Mouse (Mus musculus) G1E (cell line): ENCODE data around the gene Kcnj6.

Source experiments
- CTCF ChIP-seq: IDR thresholded peaks from 2 replicates; pipeline ENCODE4 v1.5.1; 2012; ENCODE audit warnings: low read depth, low read length, inconsistent platforms, mixed read lengths
- GATA1 ChIP-seq: IDR thresholded peaks from 2 replicates; pipeline ENCODE4 v1.6.1; 2012; ENCODE audit warnings: borderline replicate concordance, low read length, inconsistent platforms, mixed read lengths

GRCm38 (mm10) chr16:94839398-94839797, 158.1 kb downstream of the Kcnj6 start:
- TF ChIP-seq CTCF (no peak), GATA1 (no peak)
